Mouse (Mus musculus) hematopoietic stem cell, adult 5-6 weeks (primary cell): Measurements from ENCODE around the gene Tmed9. TPM values are rescaled to one million over a fixed set of nuclear protein-coding genes. Genes with fewer than 3 reads are reported as not detected.

Source experiments
- ATAC-seq, 2 experiments: fragments of 125-278 bp in 1 of 2; replicated peaks in 1 of 2; 2 replicates each; pipeline ENCODE4 v1.8.0; 2016 to 2017; ENCODE audit warnings: inconsistent platforms in 2 of 2, mild to moderate bottlenecking in 2 of 2, moderate number of reproducible peaks in 2 of 2, low read depth in 1 of 2, moderate TSS enrichment in 1 of 2; ENCODE audit not compliant: low FRiP score in 2 of 2, poor library complexity in 2 of 2, severe bottlenecking in 2 of 2, insufficient read depth in 1 of 2, low TSS enrichment in 1 of 2
- total RNA-seq: library from RNA; stranded (forward); fragments of 172-1452, 232-1000 nt; gene quantifications from 2 replicates; pipeline ENCODE4 v1.2.3, GENCODE M21; 2017

Gene Tmed9
- total RNA-seq = 100 and 114 TPM in 2 replicates

DNA sequence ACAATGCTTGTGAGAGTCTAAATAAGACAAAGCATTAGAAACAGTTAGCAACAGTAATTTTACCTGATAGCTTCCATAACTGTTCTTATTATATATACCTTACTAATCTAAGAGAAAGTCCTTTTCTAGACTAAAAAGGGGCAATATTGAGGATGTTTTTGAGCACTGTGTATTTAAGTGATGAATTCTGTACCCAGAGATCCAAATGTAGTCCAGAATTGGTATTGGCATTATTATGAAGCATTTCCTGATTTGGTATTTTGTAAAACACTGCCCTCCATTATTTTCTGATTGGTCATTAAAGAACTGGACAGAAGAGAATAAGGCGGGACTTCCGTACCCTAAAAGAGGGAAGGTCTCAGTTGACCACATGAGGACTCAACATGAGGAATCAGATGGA, at the start of gene Tmed9:
Tmed9 (plus strand) TSS at position 301 of the 400 bp plus-strand sequence.
- ATAC-seq = no peak

DNA sequence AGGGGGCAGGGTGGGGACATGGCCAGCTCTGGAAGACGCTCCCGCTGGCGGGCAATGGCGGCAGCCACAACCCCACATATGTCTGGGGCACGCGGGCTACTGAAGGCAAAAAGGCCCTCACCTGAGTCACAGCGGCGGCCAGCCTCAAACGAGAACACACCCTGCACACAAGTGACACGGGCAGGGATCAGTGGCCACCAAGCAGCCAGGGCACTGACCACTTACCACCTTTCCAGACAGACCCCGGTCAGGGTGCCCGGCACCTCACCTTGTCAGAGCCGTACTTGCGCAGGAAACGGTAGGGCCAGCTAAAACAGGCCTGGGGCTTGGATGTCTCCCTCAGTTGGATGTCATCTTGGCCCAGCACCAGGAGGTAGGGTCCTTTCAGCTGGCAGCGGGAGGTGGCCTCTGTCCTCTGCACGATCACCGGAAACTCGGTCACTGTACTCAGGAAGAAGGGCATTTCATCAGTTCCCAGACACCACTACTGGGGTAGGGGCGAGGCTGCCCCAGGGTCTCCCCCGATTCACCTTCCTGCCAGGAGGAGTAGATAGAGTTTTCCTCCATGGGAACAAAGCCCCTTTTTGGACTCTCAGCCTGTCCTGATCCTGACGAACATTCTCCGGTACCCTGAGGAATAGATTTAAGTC, 49.5 kb upstream of the Tmed9 start:
- ATAC-seq = no peak

DNA sequence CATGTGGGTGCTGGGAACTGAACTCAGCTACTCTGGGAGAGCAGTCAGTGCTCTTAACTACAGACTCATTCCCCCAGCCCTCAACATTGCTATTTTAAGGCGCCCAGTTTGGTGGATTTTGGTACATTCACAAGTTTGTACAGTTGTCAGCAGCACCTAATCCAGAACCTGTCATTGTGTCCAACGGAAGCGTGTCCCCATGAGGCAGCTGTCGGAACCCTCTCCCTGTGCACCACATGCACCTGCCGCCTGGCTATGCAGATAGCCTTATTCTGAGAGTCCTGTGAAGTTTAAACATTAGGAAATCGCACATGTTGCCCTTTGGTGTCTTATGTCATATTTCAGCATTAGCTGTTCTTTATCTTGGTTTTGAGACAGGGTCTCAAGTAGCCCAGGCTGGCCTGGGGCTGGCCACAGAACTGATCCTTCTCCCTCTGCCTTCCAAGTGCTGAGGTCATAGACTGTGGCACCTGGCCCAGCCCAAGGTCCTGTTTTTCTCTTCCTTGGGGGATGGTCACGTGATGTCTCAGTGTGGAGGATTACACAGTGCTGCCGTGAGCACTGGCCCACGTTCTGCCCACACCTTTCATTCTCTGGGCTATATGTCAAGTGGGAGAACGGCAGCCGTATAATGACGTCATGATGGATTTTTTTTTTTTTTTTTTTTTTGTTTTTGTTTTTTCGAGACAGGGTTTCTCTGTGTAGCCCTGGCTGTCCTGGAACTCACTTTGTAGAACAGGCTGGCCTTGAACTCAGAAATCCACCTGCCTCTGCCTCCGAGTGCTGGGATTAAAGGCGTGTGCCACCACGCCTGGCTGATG, 47.6 kb upstream of the Tmed9 start:
- ATAC-seq = peak; percentile 44 to 53

GRCm38 (mm10) chr13:55527212-55527611, 46.3 kb upstream of the Tmed9 start:
- no peak for ATAC-seq

DNA sequence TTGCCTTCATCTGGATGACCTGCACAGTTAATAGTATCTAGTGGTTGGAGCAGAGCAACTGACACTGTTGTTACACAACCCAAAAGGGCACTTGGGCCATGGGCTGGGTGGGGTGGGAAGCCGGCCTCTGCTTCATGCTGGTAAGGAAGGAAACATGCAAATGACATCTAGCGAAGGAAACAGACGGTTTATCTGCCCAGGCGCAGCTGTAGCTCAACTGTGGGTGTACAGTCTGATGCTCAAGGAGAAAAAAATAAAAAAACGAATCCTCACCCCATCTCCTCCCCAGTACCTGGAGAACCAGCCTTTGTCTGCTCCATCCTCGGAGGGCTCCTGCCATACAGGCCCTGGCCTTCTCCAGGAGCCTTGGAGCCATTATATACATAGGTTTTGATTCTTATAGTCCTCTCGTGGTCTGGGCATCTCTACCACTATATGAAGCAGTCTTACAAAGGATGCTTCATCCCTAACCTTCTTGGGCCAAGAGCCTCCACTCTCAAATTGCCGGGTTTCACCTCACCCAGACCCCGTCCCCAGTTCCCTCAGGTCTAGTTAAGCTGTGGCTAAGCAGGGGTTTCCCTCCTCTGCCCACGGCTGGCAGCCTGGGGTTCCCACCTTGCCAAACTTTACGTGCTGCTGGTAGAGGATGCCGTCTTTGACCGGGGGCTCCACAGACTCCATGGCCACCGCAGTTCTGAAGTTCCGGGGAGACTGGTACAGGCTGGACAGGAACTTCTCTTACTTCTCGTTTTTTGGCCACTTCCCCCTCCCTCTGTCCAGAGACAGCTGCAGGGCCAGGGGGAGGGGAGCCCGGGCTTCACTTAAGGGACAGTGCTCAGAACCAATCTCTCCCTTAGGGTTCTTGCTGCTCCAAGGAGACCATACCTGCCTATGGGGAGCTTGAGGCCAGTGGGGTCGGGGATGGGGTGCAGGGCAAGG, 45.4 kb upstream of the Tmed9 start:
- peak; percentile 38 to 41; a peak in 3 of 4 replicates for ATAC-seq

GRCm38 (mm10) chr13:55529198-55529915, 44.2 kb upstream of the Tmed9 start, which contains the start of gene Dok3:
Gene Dok3, minus strand, starts transcription at chr13:55529296.
- peak in 1 of 2 experiments; percentile 23; a peak in 1 of 4 replicates for ATAC-seq

DNA sequence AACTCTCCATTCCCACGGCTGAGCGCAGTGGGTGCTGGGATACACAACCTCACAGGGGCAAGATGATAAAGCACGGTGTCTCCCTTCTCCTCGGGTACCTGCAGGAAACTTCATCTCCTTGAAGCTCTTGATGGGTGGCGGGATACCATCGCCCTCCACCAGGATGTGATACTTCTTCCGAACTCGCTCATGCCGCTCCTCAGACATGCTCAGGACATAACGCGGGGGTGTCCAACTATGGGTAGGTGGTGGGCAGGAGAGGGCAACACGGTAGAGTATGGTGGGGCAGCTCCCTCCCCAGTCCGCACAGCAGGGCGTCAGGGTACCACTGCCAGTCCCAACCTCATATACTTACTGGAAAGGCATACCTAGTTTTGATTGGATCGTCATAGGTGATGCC, 38.3 kb upstream of the Tmed9 start:
- ATAC-seq = no peak

GRCm38 (mm10) chr13:55535796-55536193, 37.7 kb upstream of the Tmed9 start:
- no peak for ATAC-seq

- peak; percentile 93 to 98 for ATAC-seq
These were observed 37.0 kb upstream of the Tmed9 start, which contains the start of gene Ddx41 for GRCm38 (mm10) chr13:55536194-55537175. Gene Ddx41, minus strand, starts transcription at chr13:55536658.

GRCm38 (mm10) chr13:55540933-55541332, 32.6 kb upstream of the Tmed9 start:
- ATAC-seq = no peak

DNA sequence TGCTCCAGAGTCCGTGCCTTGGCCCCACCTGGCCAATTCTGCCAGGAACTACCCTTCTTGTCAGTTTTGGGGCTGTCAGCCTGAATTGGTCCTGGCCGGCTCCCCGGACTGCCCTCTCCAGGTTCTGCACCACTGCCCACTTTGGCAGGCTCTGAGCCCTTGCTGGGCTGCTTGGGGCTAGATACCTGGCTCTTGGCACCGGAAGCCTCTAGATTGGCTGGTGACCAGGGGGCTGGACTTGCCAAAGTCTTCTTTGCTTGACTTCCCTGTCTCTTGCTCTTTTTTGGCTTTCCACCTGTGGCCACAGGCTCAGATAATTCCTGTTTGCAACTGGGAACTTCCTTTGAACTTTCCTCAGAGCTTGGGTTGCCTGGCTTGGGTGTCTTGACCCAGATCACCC, 30.6 kb upstream of the Tmed9 start:
- no peak for ATAC-seq

DNA sequence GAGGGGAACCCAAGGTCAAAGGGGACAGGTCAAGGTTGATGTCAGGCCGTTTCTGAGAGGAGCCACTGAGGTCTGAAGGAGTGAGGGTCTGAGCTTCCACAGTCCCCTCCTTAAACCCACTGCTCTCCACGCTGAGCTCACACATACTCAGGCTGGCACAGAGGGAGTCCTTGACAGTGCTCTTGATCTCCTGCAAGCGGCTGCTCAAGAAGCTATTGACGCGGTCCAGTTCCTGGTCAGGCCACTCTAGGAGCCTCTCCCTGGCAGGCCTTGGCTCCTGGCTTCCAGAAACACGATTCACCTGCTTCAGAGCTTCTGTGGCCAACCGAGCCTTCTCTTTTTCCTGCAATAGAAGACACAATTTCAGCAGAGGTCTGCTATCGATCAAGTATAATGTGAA, 30.1 kb upstream of the Tmed9 start:
- no peak for ATAC-seq

GRCm38 (mm10) chr13:55544792-55545191, 28.7 kb upstream of the Tmed9 start:
- ATAC-seq = 0 out of 4 replicates have a peak, but pooled peaks of 1 of the 2 experiments have one; percentile 16

DNA sequence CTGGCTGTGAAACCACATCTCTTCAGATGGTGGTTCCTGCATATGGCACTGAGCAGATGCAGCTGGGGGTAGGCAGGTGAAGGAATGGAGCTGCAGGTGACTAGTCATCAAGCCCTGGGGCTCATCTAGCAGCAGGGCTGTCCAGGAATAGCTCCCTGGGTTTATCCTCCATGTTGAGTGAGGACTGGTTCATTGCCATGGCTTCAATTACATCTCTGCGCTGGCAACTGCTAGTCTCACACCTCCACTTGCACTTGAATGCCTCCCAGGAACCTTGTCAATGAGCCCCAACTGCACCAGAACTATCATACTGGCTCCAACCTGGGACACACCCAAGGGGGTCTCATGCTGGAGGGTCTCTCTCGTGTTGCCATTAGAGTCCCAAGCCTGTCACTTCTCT, 25.6 kb upstream of the Tmed9 start:
- ATAC-seq = no peak

DNA sequence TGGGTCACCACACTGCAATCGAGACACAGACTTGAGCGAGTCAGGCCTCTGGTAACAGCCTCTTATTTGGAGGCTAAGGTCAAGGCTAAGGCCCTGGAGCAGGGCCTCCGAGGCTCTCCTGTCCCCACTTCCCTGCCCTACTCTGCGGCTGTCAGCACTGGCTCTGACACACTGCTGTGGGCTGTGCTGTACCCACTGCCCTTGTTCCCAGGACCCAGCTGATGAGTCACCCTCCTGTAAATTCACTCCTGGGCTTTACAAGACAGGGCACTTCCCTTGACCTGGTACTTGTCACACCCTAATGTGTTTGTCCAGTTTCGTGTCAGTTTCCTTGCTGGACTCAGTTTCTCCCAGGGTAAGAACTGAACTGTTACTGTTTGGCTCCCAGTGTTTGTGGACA, 25.1 kb upstream of the Tmed9 start:
- ATAC-seq = no peak

GRCm38 (mm10) chr13:55549061-55549460, 24.5 kb upstream of the Tmed9 start:
- no peak for ATAC-seq
